Mouse (Mus musculus) neural tube, embryonic 15.5 days (tissue): ENCODE data around the gene Phox2a. TPM values are rescaled to one million over a fixed set of nuclear protein-coding genes. Genes with fewer than 3 reads are reported as not detected.

Source experiments
- ATAC-seq: fragments of 200-750 bp; cut with Nextera tagmentation; 2 replicates; pipeline ENCODE4 v1.8.0; 2017; ENCODE audit warnings: mild to moderate bottlenecking, moderate TSS enrichment, moderate library complexity; ENCODE audit not compliant: low FRiP score
- H3K27ac ChIP-seq: fragments of 300-500 bp; sonication (generic); replicated peaks from 2 replicates; pipeline ENCODE4 v1.5.1; 2015; ENCODE audit warnings: mild to moderate bottlenecking, inconsistent platforms
- H3K27me3 ChIP-seq: fragments of 300-500 bp; sonication (generic); replicated peaks from 2 replicates; pipeline ENCODE4 v1.6.1; 2015; ENCODE audit warnings: inconsistent platforms
- H3K36me3 ChIP-seq: fragments of 300-500 bp; sonication (generic); 2 replicates; pipeline ENCODE4 v1.6.1; 2015; ENCODE audit warnings: inconsistent platforms
- H3K4me1 ChIP-seq: fragments of 300-500 bp; sonication (generic); 2 replicates; pipeline ENCODE4 v1.6.1; 2015; ENCODE audit warnings: inconsistent platforms
- H3K4me2 ChIP-seq: fragments of 300-500 bp; sonication (generic); 2 replicates; pipeline ENCODE4 v1.6.1; 2015; ENCODE audit warnings: inconsistent platforms, mild to moderate bottlenecking, moderate library complexity
- H3K4me3 ChIP-seq: fragments of 300-500 bp; sonication (generic); replicated peaks from 2 replicates; pipeline ENCODE4 v1.5.1; 2015; ENCODE audit warnings: mild to moderate bottlenecking, inconsistent platforms
- H3K9ac ChIP-seq: fragments of 300-500 bp; sonication (generic); replicated peaks from 2 replicates; pipeline ENCODE4 v1.6.1; 2015; ENCODE audit warnings: mild to moderate bottlenecking, inconsistent platforms
- H3K9me3 ChIP-seq: fragments of 300-500 bp; sonication (generic); replicated peaks from 2 replicates; pipeline ENCODE4 v1.6.1; 2016; ENCODE audit warnings: inconsistent platforms
- WGBS: fragments of 180-500 bp; shearing (Covaris S2); methylation state at CpG from one replicate; pipeline ENCODE4 v1.1.7; 2015; ENCODE audit warnings: mixed read lengths; 5-methylcytosine and 5-hydroxymethylcytosine counted together
- polyA plus RNA-seq: library from polyadenylated mRNA; unstranded; fragments of >200 nt; fragmentation: Nextera tagmentation; extraction: Ambion mirVana; gene quantifications from 2 replicates; pipeline ENCODE4 v1.2.1, GENCODE M21; 2015

The Phox2a gene
- 1.6 and 1.9 TPM in 2 replicates for polyA plus RNA-seq

DNA sequence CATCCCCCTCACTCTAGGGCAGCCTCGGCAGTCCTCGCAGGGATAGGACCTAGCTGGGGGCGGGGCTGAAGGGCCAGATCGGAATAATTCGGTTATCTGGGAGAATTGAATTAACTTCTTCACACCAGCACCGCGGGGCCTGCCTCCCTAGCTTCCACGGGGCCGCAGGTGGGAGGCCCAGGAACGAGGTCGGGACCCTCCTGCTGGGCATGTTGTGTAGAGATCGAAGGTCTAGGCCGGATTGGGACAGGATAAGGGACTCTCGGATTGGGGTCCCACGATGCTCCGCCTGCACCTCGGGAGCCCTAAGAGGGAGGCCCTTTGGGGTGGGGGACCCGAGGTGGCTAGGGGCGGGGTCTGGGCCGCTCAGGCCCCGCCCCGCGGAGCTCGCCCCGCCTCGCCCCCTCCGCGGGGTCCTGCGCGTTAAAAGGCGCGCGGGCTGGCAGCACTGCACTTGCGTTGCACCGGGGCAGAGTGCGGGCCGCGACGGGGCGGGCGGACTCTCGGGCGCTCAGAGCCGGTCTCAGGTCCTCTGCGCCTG is at the start of gene Phox2a:
Gene Phox2a (plus strand): TSS at position 453 of the 541 bp plus-strand sequence.
- Histone ChIP-seq H3K9me3 (no peaks in the 10 kb centered on the region), H3K27me3 (peaks cover 68% of the 10 kb centered on the region), H3K36me3 (no peaks in the 10 kb centered on the region), H3K4me2 (peak within 1 kb of the TSS; percentile 53), H3K9ac (no peak within 1 kb of the TSS), H3K27ac (no peak within 1 kb of the TSS), H3K4me3 (peak within 1 kb of the TSS; percentile 31), H3K4me1 (peaks cover 31% of the 10 kb centered on the region)
- no peak for ATAC-seq
- WGBS, result under 1% methylated on average over 39 of the region's 45 CpGs

- no peak overlapping the region for H3K4me2 ChIP-seq
- no peaks in the 10 kb centered on the region for H3K9me3 ChIP-seq
- WGBS, result 72% methylated on average over 7 of the region's 7 CpGs
- H3K27me3 ChIP-seq, result no peaks in the 10 kb centered on the region
- ATAC-seq, result no peak
- H3K4me3 ChIP-seq, result no peak overlapping the region
- peaks cover 3% of the 10 kb centered on the region for H3K36me3 ChIP-seq
- no peak overlapping the region for H3K27ac ChIP-seq
- peaks cover 33% of the 10 kb centered on the region for H3K4me1 ChIP-seq
- no peak overlapping the region for H3K9ac ChIP-seq
Observed at GRCm38 (mm10) chr7:101770051-101770450, 48.1 kb upstream of the Phox2a start.

GRCm38 (mm10) chr7:101771604-101772003 is 46.5 kb upstream of the Phox2a start:
- Histone ChIP-seq H3K9ac (no peak overlapping the region), H3K4me2 (no peak overlapping the region), H3K27me3 (no peaks in the 10 kb centered on the region), H3K4me1 (peaks cover 33% of the 10 kb centered on the region), H3K36me3 (peaks cover 4% of the 10 kb centered on the region; the same call in 1 of the 2 replicates), H3K4me3 (no peak overlapping the region), H3K9me3 (no peaks in the 10 kb centered on the region), H3K27ac (no peak overlapping the region)
- WGBS, result 91% methylated on average over 1 of the region's 1 CpGs
- no peak for ATAC-seq

DNA sequence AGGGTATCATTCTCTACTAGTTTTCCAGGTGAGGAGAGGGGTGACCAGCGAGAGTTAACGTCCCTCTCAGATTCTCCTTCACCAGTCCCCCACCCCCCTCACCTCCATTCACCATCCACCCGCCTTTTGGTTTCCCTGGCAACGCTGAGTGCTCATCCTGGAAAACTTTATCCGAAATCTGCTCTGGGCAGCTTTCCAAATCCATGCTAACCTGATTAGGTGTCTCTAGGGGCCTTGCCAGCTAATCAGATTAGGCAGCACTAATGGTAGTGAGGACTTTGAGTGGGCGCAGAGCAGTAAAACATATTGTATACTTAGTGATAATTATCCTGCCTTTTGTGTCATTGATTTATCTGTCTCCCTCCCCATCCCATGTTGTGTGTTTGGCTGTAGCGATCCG is 45.4 kb upstream of the Phox2a start:
- no peak overlapping the region for H3K4me3 ChIP-seq
- no peak overlapping the region for H3K27ac ChIP-seq
- 27% methylated on average over 8 of the region's 8 CpGs for WGBS
- peak; percentile 66 for ATAC-seq
- H3K9me3 ChIP-seq, result no peaks in the 10 kb centered on the region
- H3K9ac ChIP-seq, result no peak overlapping the region
- no peak overlapping the region for H3K4me2 ChIP-seq
- peaks cover 11% of the 10 kb centered on the region; the same call in 1 of the 2 replicates for H3K36me3 ChIP-seq
- no peaks in the 10 kb centered on the region for H3K27me3 ChIP-seq
- peaks cover 33% of the 10 kb centered on the region for H3K4me1 ChIP-seq

- Histone ChIP-seq H3K9me3 (no peaks in the 10 kb centered on the region), H3K4me2 (no peak overlapping the region), H3K4me1 (peaks cover 18% of the 10 kb centered on the region), H3K36me3 (peaks cover 44% of the 10 kb centered on the region), H3K9ac (no peak overlapping the region), H3K27ac (no peak overlapping the region), H3K4me3 (no peak overlapping the region), H3K27me3 (no peaks in the 10 kb centered on the region)
- ATAC-seq, result no peak
- 97% methylated on average over 1 of the region's 1 CpGs for WGBS
Observed at GRCm38 (mm10) chr7:101777053-101777452, 41.1 kb upstream of the Phox2a start.

GRCm38 (mm10) chr7:101820295-101821030 is 2.4 kb downstream of the Phox2a start:
- no peaks in the 10 kb centered on the region for H3K36me3 ChIP-seq
- no peak for ATAC-seq
- peak overlapping the region; percentile 75 for H3K4me2 ChIP-seq
- peak overlapping the region; percentile 33 for H3K4me3 ChIP-seq
- H3K9me3 ChIP-seq, result no peaks in the 10 kb centered on the region
- H3K27ac ChIP-seq, result no peak overlapping the region
- 0 out of 2 replicates have a peak overlapping the region, but pooled peaks have one; percentile 5 for H3K9ac ChIP-seq
- WGBS, result 2% methylated on average over 35 of the region's 35 CpGs
- H3K27me3 ChIP-seq, result peaks cover 83% of the 10 kb centered on the region
- H3K4me1 ChIP-seq, result peaks cover 40% of the 10 kb centered on the region

- Histone ChIP-seq H3K9me3 (no peaks in the 10 kb centered on the region), H3K4me1 (peaks cover 40% of the 10 kb centered on the region), H3K4me2 (peak overlapping the region; percentile 75), H3K4me3 (peak overlapping the region; percentile 38), H3K36me3 (no peaks in the 10 kb centered on the region), H3K9ac (peak overlapping the region; percentile 31), H3K27me3 (peaks cover 75% of the 10 kb centered on the region), H3K27ac (no peak overlapping the region)
- under 1% methylated on average over 65 of the region's 71 CpGs for WGBS
- ATAC-seq, result peak; percentile 46; the same call in 1 of the 2 replicates
Observed at GRCm38 (mm10) chr7:101821571-101822501, 3.7 kb downstream of the Phox2a start.

DNA sequence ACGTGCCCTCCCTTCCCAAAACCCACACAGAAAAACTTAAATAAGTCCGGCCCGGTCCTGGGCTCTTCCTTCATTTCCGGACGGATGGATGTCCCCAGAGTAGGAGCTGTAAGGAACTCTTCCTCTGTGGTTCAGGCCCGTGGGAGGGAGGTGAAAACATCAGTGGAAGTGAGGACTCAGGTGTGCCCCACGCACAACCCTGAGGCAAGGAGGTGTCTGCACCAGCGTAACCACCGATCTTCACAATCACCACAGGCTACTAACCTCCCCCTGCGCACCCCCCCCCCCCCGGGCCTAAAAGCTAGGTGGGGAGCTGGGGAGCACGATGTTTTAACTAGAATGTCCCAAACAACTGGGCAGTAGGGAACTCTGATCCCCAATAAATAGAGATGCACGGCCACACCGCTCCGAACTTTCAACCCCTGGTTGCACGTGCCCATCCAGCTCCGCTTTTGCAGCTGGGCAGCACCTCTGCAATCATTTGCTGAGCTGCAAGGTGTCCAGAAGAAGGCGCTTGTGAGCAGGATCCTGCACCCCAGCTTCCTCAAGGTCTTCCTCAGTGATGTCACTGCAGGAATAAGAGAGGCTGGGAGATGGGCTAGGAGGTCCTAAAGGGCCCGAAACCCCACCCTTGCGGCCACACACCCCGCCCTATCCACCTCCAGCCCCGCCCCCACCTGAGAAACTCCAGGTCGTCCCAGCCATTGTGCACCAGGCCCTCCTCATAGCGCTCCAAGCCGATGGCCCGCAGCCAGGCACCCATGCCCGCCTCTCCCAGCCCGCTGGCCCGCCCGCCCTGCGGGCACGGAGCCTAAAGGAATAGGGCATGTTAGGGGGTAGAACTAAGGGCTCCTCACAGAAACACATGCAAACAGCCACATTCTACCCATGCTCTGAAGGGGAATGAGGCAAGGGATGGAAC is 5.0 kb downstream of the Phox2a start:
- no peak overlapping the region for H3K9ac ChIP-seq
- H3K4me1 ChIP-seq, result peaks cover 34% of the 10 kb centered on the region
- H3K27me3 ChIP-seq, result peaks cover 63% of the 10 kb centered on the region
- no peaks in the 10 kb centered on the region for H3K9me3 ChIP-seq
- ATAC-seq, result peak; percentile 28; the same call in 1 of the 2 replicates
- 0 out of 2 replicates have a peak, but pooled peaks cover 3% of the 10 kb centered on the region for H3K36me3 ChIP-seq
- H3K27ac ChIP-seq, result no peak overlapping the region
- no peak overlapping the region for H3K4me3 ChIP-seq
- 24% methylated on average over 31 of the region's 32 CpGs for WGBS
- H3K4me2 ChIP-seq, result peak overlapping the region; percentile 23; the same call in 1 of the 2 replicates

DNA sequence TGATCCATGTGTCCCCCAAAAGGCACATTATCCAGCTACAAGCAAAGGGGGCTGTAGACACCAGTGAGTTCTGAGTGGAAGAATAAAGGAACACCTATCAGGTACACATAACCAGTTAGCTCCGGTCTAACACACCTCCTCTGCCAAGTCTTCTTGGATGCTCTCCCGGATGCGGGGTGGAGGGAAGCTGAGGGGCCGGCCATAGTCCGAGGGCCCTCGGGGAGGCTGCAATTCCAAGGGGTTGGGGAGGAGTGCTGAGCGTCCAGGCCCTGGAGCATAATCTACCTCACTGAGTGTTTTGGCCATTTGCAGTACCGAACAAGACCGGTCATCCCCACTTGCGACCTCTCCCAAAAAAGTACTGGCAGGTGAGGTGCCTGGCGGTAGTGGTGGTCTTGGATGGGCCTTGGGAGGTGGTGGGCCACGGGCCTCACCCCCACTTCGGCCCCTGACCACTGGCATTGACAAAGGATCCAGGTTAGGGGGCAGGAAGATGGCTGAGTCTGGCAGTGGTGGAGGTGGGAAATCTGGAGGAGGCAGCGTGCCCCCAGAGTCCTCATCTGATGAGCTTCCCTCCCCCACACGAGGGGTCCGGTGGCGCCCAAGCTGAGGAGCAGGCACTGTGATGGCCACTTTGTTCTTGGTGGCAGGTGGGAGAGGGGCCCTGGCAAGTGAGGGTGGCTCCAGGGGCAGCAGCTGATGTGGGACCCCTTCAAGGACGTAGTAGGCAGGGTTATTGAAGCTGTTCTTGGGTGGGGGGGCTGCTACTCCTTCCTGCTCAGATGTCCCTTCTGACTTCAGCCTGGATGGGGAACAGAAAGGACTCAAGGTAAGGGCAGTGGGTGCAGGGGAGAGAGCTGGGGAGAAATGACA is 5.9 kb downstream of the Phox2a start:
- no peaks in the 10 kb centered on the region for H3K9me3 ChIP-seq
- no peak overlapping the region for H3K27ac ChIP-seq
- no peak overlapping the region for H3K9ac ChIP-seq
- H3K4me2 ChIP-seq, result no peak overlapping the region
- H3K27me3 ChIP-seq, result peaks cover 54% of the 10 kb centered on the region
- 0 out of 2 replicates have a peak, but pooled peaks cover 5% of the 10 kb centered on the region for H3K36me3 ChIP-seq
- no peak for ATAC-seq
- WGBS, result 82% methylated on average over 18 of the region's 18 CpGs
- no peak overlapping the region for H3K4me3 ChIP-seq
- H3K4me1 ChIP-seq, result peaks cover 29% of the 10 kb centered on the region

DNA sequence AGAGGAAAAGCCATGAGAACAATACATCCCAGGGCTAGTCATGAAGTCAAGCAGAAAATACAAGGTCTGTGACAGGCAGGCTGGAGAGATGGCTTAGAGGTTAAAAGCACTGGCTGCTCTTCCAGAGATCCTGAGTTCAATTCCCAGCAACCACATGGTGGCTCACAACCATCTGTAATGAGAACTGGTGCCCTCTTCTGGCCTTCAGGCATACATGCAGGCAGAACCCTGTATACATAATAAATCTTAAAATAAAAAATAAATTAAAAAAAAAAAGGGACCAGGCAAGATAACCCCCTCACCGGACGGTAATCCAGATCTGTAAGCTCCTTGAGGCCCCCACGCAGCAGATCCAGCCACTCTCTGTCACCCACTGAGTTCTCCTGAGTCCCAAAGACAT is 12.3 kb downstream of the Phox2a start:
- Histone ChIP-seq H3K4me2 (no peak overlapping the region), H3K27me3 (0 out of 2 replicates have a peak, but pooled peaks cover 4% of the 10 kb centered on the region), H3K4me3 (no peak overlapping the region), H3K27ac (no peak overlapping the region), H3K4me1 (peaks cover 15% of the 10 kb centered on the region), H3K36me3 (peaks cover 22% of the 10 kb centered on the region; the same call in 1 of the 2 replicates), H3K9ac (no peak overlapping the region), H3K9me3 (no peaks in the 10 kb centered on the region)
- ATAC-seq, result no peak
- 96% methylated on average over 3 of the region's 3 CpGs for WGBS
